ENCODE assay signal across 8 mouse cellular contexts in genomic region chr10:81134966-81135681, GRCm38 (mm10). TPM values are rescaled to one million over a fixed set of nuclear protein-coding genes. Genes with fewer than 3 reads are reported as not detected.
DNase-seq lines count a peak whose midpoint lies in the region; ATAC-seq and TF ChIP-seq lines count a peak whose summit lies in the region.

TSS of gene Zbtb7a (plus strand) at chr10:81135220.

- H3K9ac ChIP-seq in MEL (ENCODE audit: control insufficient read depth, low read depth, low read length, poor library complexity, severe bottlenecking) = peak within 1 kb of the TSS; percentile 95
- peak within 1 kb of the TSS; percentile 83 for H3K9ac ChIP-seq in forebrain, embryonic 11.5 days (ENCODE audit: low read length)
- H3K9ac ChIP-seq in lung, postnatal 0 days (replicated peaks; ENCODE audit: low read depth) = peak within 1 kb of the TSS; percentile 93

- no peaks in the 10 kb centered on the region for H3K9me3 ChIP-seq in MEL (replicated peaks; ENCODE audit: insufficient read depth, low read length)
- no peaks in the 10 kb centered on the region for H3K9me3 ChIP-seq in forebrain, embryonic 11.5 days (ENCODE audit: control insufficient read depth, low read length)
- H3K9me3 ChIP-seq in lung, postnatal 0 days (ENCODE audit: low read length) = no peaks in the 10 kb centered on the region

- no peak for TF ChIP-seq CTCF in MEL (IDR thresholded peaks at IDR 0.05 in 2 of 3, conservative IDR thresholded peaks at IDR 0.05 in 1 of 3; ENCODE audit: control insufficient read depth in 1 of 3, insufficient read depth in 1 of 3, low read depth in 2 of 3, low read length in 3 of 3, poor library complexity in 1 of 3, severe bottlenecking in 1 of 3)
- TF ChIP-seq CTCF in lung, postnatal 0 days (IDR thresholded peaks at IDR 0.05) = no peak

- H3K27ac ChIP-seq in MEL (ENCODE audit: control insufficient read depth, low read depth, low read length) = peak within 1 kb of the TSS; percentile 96
- peak within 1 kb of the TSS; percentile 91 for H3K27ac ChIP-seq in forebrain, embryonic 11.5 days (ENCODE audit: low read depth, low read length)
- peak within 1 kb of the TSS; percentile 96 for H3K27ac ChIP-seq in lung, postnatal 0 days (ENCODE audit: low read length)

- peak within 1 kb of the TSS; percentile 100 for H3K4me2 ChIP-seq in forebrain, embryonic 11.5 days (ENCODE audit: low read depth, low read length, severe bottlenecking)
- peak within 1 kb of the TSS; percentile 90 for H3K4me2 ChIP-seq in lung, postnatal 0 days (replicated peaks; ENCODE audit: low read depth, low read length)

- TF ChIP-seq EP300 in MEL (IDR thresholded peaks at IDR 0.05; ENCODE audit: low read depth in 1 of 2, low read length in 2 of 2) = no peak; a peak in 1 of 4 replicates
- TF ChIP-seq EP300 in lung, postnatal 0 days (IDR thresholded peaks at IDR 0.05) = no peak

- 3% methylated on average over 39 of the region's 41 CpGs for WGBS in forebrain, embryonic 11.5 days
- WGBS in large intestine, adult 2 months = 4% methylated on average over 41 of the region's 41 CpGs
- 4% methylated on average over 40 of the region's 41 CpGs for WGBS in lung, postnatal 0 days

- peaks cover 34% of the 10 kb centered on the region for H3K79me2 ChIP-seq in MEL (ENCODE audit: control insufficient read depth, insufficient read depth, low read length, poor library complexity)

- H3K27me3 ChIP-seq in MEL (ENCODE audit: control insufficient read depth in 1 of 2, insufficient read depth in 2 of 2, low read length in 2 of 2) = no peaks in the 10 kb centered on the region
- peaks cover 33% of the 10 kb centered on the region for H3K27me3 ChIP-seq in forebrain, embryonic 11.5 days (ENCODE audit: control insufficient read depth, insufficient read depth, low read length)
- H3K27me3 ChIP-seq in lung, postnatal 0 days (replicated peaks; ENCODE audit: insufficient read depth, low read length) = no peaks in the 10 kb centered on the region

- intact Hi-C loops in heart, postnatal 25 days (cut with DNase I) = loop anchor here (2.0 kb wide), 1 partner anchor 30 kb away; the partner anchor contains the start of gene Map2k2

- no peak for TF ChIP-seq RAD21 in MEL (IDR thresholded peaks at IDR 0.05; ENCODE audit: low read depth, low read length)

- peaks cover 3 to 13% of the 10 kb centered on the region in 2 experiments; a peak in 3 of 4 replicates for H3K4me1 ChIP-seq in MEL (ENCODE audit: control insufficient read depth in 1 of 2, insufficient read depth in 2 of 2, low read length in 2 of 2)
- H3K4me1 ChIP-seq in forebrain, embryonic 11.5 days (replicated peaks; ENCODE audit: control insufficient read depth, insufficient read depth, low read length) = peaks cover 20% of the 10 kb centered on the region
- H3K4me1 ChIP-seq in lung, postnatal 0 days (ENCODE audit: insufficient read depth, low read depth, low read length) = peaks cover 26% of the 10 kb centered on the region

- TF ChIP-seq POLR2A in MEL (IDR thresholded peaks at IDR 0.05; ENCODE audit: control insufficient read depth in 1 of 2, insufficient read depth in 1 of 2, low read depth in 1 of 2, low read length in 2 of 2, poor library complexity in 1 of 2) = 0 out of 4 replicates have a peak, but pooled peaks of 1 of the 2 experiments have one; percentile 14

- H3K4me3 ChIP-seq in MEL (ENCODE audit: control insufficient read depth in 1 of 2, insufficient read depth in 1 of 2, low read depth in 2 of 2, low read length in 2 of 2) = peak within 1 kb of the TSS; percentile 88 to 97
- H3K4me3 ChIP-seq in forebrain, embryonic 11.5 days (ENCODE audit: low read depth, low read length) = peak within 1 kb of the TSS; percentile 74
- peak within 1 kb of the TSS; percentile 98 for H3K4me3 ChIP-seq in lung, postnatal 0 days (ENCODE audit: low read depth, low read length)

- peaks cover 0 to 12% of the 10 kb centered on the region in 2 experiments; a peak in 2 of 4 replicates for H3K36me3 ChIP-seq in MEL (ENCODE audit: control insufficient read depth in 1 of 2, insufficient read depth in 2 of 2, low read length in 2 of 2)
- H3K36me3 ChIP-seq in forebrain, embryonic 11.5 days (ENCODE audit: control insufficient read depth, insufficient read depth, low read length) = no peaks in the 10 kb centered on the region
- H3K36me3 ChIP-seq in lung, postnatal 0 days (ENCODE audit: insufficient read depth, low read length) = no peaks in the 10 kb centered on the region

- ATAC-seq in forebrain, embryonic 11.5 days (replicated peaks; ENCODE audit: low FRiP score) = no peak
- no peak for ATAC-seq in lung, postnatal 0 days

- DNase-seq in MEL (ENCODE audit: low read depth, low spot score) = peak; percentile 80
- peak; percentile 49 for DNase-seq in adrenal gland, postnatal 25 days
- peak; percentile 78 for DNase-seq in forebrain, embryonic 11.5 days (ENCODE audit: low spot score)
- no peak for DNase-seq in heart, postnatal 25 days (ENCODE audit: low spot score)
- no peak for DNase-seq in large intestine, adult 2 months (ENCODE audit: low read depth, low spot score)
- DNase-seq in lung, postnatal 0 days (ENCODE audit: low spot score) = peak; percentile 36
- peak; percentile 47 for DNase-seq in right cerebral cortex, postnatal 4 days
- DNase-seq in frontal cortex, postnatal 14 days (ENCODE audit: low spot score in 2 of 2) = no peak

TF ChIP-seq in MEL, 35 proteins besides CTCF, POLR2A, EP300 and RAD21:
- TF ChIP-seq MAX (IDR thresholded peaks at IDR 0.05; ENCODE audit: low read length) (no peak), ZMIZ1 (IDR thresholded peaks at IDR 0.05; ENCODE audit: low read depth, low read length) (peak; percentile 12; the same call in 1 of the 2 replicates), TCF12 (IDR thresholded peaks at IDR 0.05; ENCODE audit: low read depth, low read length) (peak; percentile 50; the same call in 1 of the 2 replicates), ELF1 (IDR thresholded peaks at IDR 0.05; ENCODE audit: low read depth, low read length) (peak; percentile 25; the same call in 1 of the 2 replicates), HCFC1 (IDR thresholded peaks at IDR 0.05; ENCODE audit: low read depth, low read length) (0 out of 2 replicates have a peak, but pooled peaks have one; percentile 9), TBP (IDR thresholded peaks at IDR 0.05; ENCODE audit: low read depth, low read length) (peak; percentile 97), NELFE (IDR thresholded peaks at IDR 0.05; ENCODE audit: low read depth, low read length) (peak; percentile 43; the same call in 1 of the 2 replicates), UBTF (IDR thresholded peaks at IDR 0.05; ENCODE audit: borderline replicate concordance, insufficient read depth, low read depth, low read length) (peak; percentile 100), MYB (IDR thresholded peaks at IDR 0.05; ENCODE audit: low read depth, low read length) (no peak; the same call in 1 of the 2 replicates), TAL1 (IDR thresholded peaks at IDR 0.05; ENCODE audit: low read length) (peak; percentile 36; the same call in 1 of the 2 replicates), ZNF384 (IDR thresholded peaks at IDR 0.05; ENCODE audit: low read depth, low read length) (peak; percentile 54), JUND (IDR thresholded peaks at IDR 0.05; ENCODE audit: low read depth, low read length) (no peak), RCOR1 (IDR thresholded peaks at IDR 0.05; ENCODE audit: low read depth, low read length) (peak; percentile 23; the same call in 1 of the 2 replicates)

RNA-seq across cellular contexts. Expression of gene Zbtb7a, which starts in this region (rescaled TPM):
- 23.8 and 25.3 TPM in 2 replicates for total RNA-seq in MEL (2012; rRNA removed)
- 10 to 100 TPM; 40.6 to 45.4 TPM for polyA plus RNA-seq in MEL (2012; ENCODE audit: insufficient read depth in 1 of 2, insufficient read length in 2 of 2, low read depth in 1 of 2, low replicate concordance in 2 of 2, missing spikeins in 1 of 2)
- total RNA-seq in adrenal gland, postnatal 25 days (2021) = 72.8 and 96.8 TPM in 2 replicates
- 8.8 and 10.1 TPM in 2 replicates for polyA plus RNA-seq in forebrain, embryonic 11.5 days (2014; fragmentation: Nextera tagmentation; extraction: Ambion mirVana)
- 10 to 100 TPM; 34.5 to 42.2 TPM for total RNA-seq in heart, postnatal 25 days (2021)
- polyA plus RNA-seq in large intestine, adult 2 months (2012; rRNA removed) = 47.6 and 80.0 TPM in 2 replicates
- polyA plus RNA-seq in lung, postnatal 0 days (2015; fragmentation: Nextera tagmentation; extraction: Ambion mirVana) = 58.2 and 62.0 TPM in 2 replicates

Comparison
In these comparisons a context has a peak if more than half of its experiments do, and no peak if none do; other contexts are left out.
1. DNase-seq: peak in MEL (single experiment), adrenal gland, postnatal 25 days (single experiment), forebrain, embryonic 11.5 days (single experiment), lung, postnatal 0 days (single experiment) and right cerebral cortex, postnatal 4 days (single experiment); none in heart, postnatal 25 days (single experiment), large intestine, adult 2 months (single experiment) and frontal cortex, postnatal 14 days (0 of 2).
2. Peak in every context shown above with its lines, with median percentiles within 50 percentile points of each other: H3K27ac ChIP-seq, H3K4me3 ChIP-seq and H3K9ac ChIP-seq.